Mouse (Mus musculus) olfactory bulb, adult 2 months (tissue): ENCODE data around the gene Baz1a. TPM values are rescaled to one million over a fixed set of nuclear protein-coding genes. Genes with fewer than 3 reads are reported as not detected.

Source experiments
- H3K27ac ChIP-seq: fragments of 200-500 bp; 2 replicates; pipeline ENCODE4 v1.5.1; 2012; ENCODE audit warnings: low read depth, low read length; ENCODE audit not compliant: insufficient read depth
- H3K4me1 ChIP-seq: fragments of 200-500 bp; 2 replicates; pipeline ENCODE4 v1.6.1; 2012; ENCODE audit warnings: low read length; ENCODE audit not compliant: control insufficient read depth, insufficient read depth
- H3K4me3 ChIP-seq: fragments of 200-500 bp; 2 replicates; pipeline ENCODE4 v1.5.1; 2012; ENCODE audit warnings: mild to moderate bottlenecking, low read depth, low read length, moderate library complexity; ENCODE audit not compliant: insufficient read depth
- CTCF ChIP-seq: fragments of 200-500 bp; IDR thresholded peaks from 2 replicates; pipeline ENCODE4 v1.5.1; 2012; ENCODE audit warnings: low read depth, mild to moderate bottlenecking, low read length, moderate library complexity; ENCODE audit not compliant: insufficient read depth
- POLR2A ChIP-seq: fragments of 200-500 bp; IDR thresholded peaks from 2 replicates; pipeline ENCODE4 v1.6.1; 2012; ENCODE audit warnings: mild to moderate bottlenecking, low read depth, low read length, moderate library complexity; ENCODE audit not compliant: insufficient read depth
- WGBS: fragments of 180-500 bp; shearing (Covaris S2); methylation state at CpG from one replicate; pipeline ENCODE4 v1.1.7; 2018; 5-methylcytosine and 5-hydroxymethylcytosine counted together
- polyA plus RNA-seq: library from polyadenylated mRNA; stranded (reverse); fragments of >200 nt; gene quantifications from 2 replicates; pipeline ENCODE4 v1.2.4, GENCODE M21; 2012; ENCODE audit warnings: low replicate concordance; ENCODE audit not compliant: missing spikeins, insufficient read depth, insufficient read length

The Baz1a gene
- polyA plus RNA-seq, 1 experiment = not detected

- TF ChIP-seq CTCF (no peak), POLR2A (no peak)
- WGBS = 90% methylated on average over 6 of the region's 6 CpGs
- Histone ChIP-seq H3K27ac (no peak overlapping the region), H3K4me3 (no peak overlapping the region), H3K4me1 (no peaks in the 10 kb centered on the region)
These were observed 17.1 kb downstream of the Baz1a start for GRCm38 (mm10) chr12:54996979-54997474.

DNA sequence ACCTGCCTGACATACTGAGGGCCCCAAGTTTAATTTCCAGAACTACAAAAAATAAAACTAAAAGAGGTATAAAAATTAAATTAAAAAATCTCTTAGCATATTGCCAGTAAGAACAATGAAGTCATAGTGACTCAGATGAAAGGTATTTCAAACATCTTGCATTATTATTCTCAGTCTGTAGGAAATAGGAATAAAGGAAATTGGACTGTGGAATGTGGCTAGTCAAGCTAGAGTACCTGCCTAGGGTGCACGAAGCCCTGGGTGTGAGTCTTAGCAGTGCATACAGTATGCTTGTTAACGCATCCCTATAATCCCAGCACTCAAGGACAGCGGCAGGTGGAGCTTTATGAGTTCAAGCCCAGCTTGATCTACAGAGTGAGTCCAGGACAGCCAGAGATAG is 18.2 kb downstream of the Baz1a start:
- TF ChIP-seq POLR2A (no peak), CTCF (no peak)
- WGBS = 76% methylated on average over 3 of the region's 3 CpGs
- no peak overlapping the region for H3K27ac ChIP-seq
- H3K4me1 ChIP-seq = no peaks in the 10 kb centered on the region
- H3K4me3 ChIP-seq = no peak overlapping the region

- TF ChIP-seq POLR2A (no peak), CTCF (no peak)
- no peak overlapping the region for H3K27ac ChIP-seq
- 92% methylated on average over 4 of the region's 4 CpGs for WGBS
- no peak overlapping the region for H3K4me3 ChIP-seq
- H3K4me1 ChIP-seq = no peaks in the 10 kb centered on the region
These were observed 19.7 kb downstream of the Baz1a start for GRCm38 (mm10) chr12:54994418-54994817.

- 88% methylated on average over 6 of the region's 6 CpGs for WGBS
- TF ChIP-seq CTCF (no peak), POLR2A (no peak)
- no peak overlapping the region for H3K27ac ChIP-seq
- H3K4me3 ChIP-seq = no peak overlapping the region
- H3K4me1 ChIP-seq = no peaks in the 10 kb centered on the region
These were observed 20.1 kb downstream of the Baz1a start for GRCm38 (mm10) chr12:54994068-54994386.

GRCm38 (mm10) chr12:54993246-54994067 is 20.7 kb downstream of the Baz1a start:
- no peak overlapping the region for H3K27ac ChIP-seq
- H3K4me3 ChIP-seq = no peak overlapping the region
- 70% methylated on average over 16 of the region's 16 CpGs for WGBS
- H3K4me1 ChIP-seq = no peaks in the 10 kb centered on the region
- TF ChIP-seq POLR2A (no peak), CTCF (no peak)

DNA sequence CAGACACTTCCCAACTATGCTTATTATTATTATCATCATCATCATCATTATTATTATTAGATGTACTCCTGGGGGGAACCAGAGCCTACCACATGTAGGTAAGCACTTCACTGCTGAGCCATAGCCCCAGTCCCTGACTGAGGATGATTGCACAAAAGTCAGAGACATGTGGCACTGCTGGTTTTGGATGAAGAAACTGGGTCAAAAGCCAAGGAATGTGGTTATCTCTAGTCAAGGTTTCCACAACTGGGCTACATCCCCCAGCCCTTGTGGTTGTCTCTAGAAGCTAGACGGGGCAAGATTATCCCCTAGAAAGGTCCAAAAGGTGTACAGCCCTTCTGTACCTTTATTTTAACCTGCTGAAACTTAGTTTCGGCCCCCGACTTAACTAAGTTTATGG is 21.3 kb downstream of the Baz1a start:
- 95% methylated on average over 3 of the region's 3 CpGs for WGBS
- Histone ChIP-seq H3K4me3 (no peak overlapping the region), H3K4me1 (no peaks in the 10 kb centered on the region), H3K27ac (no peak overlapping the region)
- TF ChIP-seq POLR2A = no peak
- TF ChIP-seq CTCF = no peak

GRCm38 (mm10) chr12:54988323-54988850 is 25.8 kb downstream of the Baz1a start:
- peaks cover 5% of the 10 kb centered on the region; the same call in 1 of the 2 replicates for H3K4me1 ChIP-seq
- WGBS = 86% methylated on average over 4 of the region's 4 CpGs
- no peak overlapping the region for H3K27ac ChIP-seq
- TF ChIP-seq POLR2A (no peak), CTCF (no peak)
- no peak overlapping the region for H3K4me3 ChIP-seq

DNA sequence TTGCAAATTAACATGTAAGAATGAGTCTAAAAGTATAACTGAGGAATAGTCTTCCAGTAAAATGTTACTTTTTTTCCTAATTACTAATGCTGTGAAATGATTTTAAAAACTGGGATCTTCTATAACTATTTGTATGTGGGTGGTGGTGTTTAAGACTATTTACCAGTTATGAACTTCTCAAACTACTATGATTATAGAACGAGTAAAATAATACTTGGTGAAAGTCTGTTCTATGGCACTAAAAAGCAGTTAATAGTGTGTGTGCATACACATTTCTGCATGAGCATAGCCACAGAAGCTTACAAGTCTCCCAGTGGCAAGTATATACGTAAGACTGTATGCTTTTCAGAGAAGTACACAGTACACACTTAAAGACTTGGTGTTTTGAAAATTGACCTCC is 27.0 kb downstream of the Baz1a start:
- Histone ChIP-seq H3K27ac (no peak overlapping the region), H3K4me3 (no peak overlapping the region), H3K4me1 (peaks cover 5% of the 10 kb centered on the region; the same call in 1 of the 2 replicates)
- TF ChIP-seq CTCF = no peak
- TF ChIP-seq POLR2A = no peak
- 92% methylated on average over 2 of the region's 2 CpGs for WGBS

GRCm38 (mm10) chr12:54986052-54986717 is 28.0 kb downstream of the Baz1a start, which contains the start of gene Gm20403:
Gm20403 (minus strand) TSS chr12:54986529.
- TF ChIP-seq POLR2A = peak; percentile 38; the same call in 1 of the 2 replicates
- TF ChIP-seq CTCF = no peak
- WGBS = under 1% methylated on average over 52 of the region's 60 CpGs
- no peak within 1 kb of the TSS for H3K27ac ChIP-seq

More at GRCm38 (mm10) chr12:54986052-54986717, 28.0 kb downstream of the Baz1a start, which contains the start of gene Gm20403:
- peaks cover 5% of the 10 kb centered on the region; the same call in 1 of the 2 replicates for H3K4me1 ChIP-seq
- H3K4me3 ChIP-seq = peak within 1 kb of the TSS; percentile 98
